Mouse (Mus musculus): ENCODE results near the gene Ss18l2. TPM values are rescaled to one million over a fixed set of nuclear protein-coding genes. Genes with fewer than 3 reads are reported as not detected.

Ss18l2 gene
- total RNA-seq (2018; cell fraction: chromatin; rRNA removed), result 10 to 100 TPM in 15 of 26 experiments, 1 to 10 TPM in 11; 1.4 to 30.9 (median 12.0) TPM
- 10 to 100 TPM; 10.6 to 30.8 (median 20.6) TPM for total RNA-seq (2018; cell fraction: cytosol; rRNA removed)
- total RNA-seq (2018; cell fraction: nucleus; rRNA removed), result 10 to 100 TPM in 19 of 26 experiments, 1 to 10 TPM in 7; 4.3 to 40.2 (median 16.6) TPM
- polyA plus RNA-seq (2018), result 11.3 to 32.4 TPM (median 28.0 TPM) in 3 replicates

- peaks cover 21% of the 10 kb centered on the region for H3K79me2 ChIP-seq (ENCODE audit: inconsistent target)
These were observed at the start of gene Ss18l2 for GRCm38 (mm10) chr9:121709898-121710583. Ss18l2 (plus strand) TSS chr9:121710329.

GRCm38 (mm10) chr9:121663467-121663866, 46.7 kb upstream of the Ss18l2 start:
- H3K36me3 ChIP-seq (ENCODE audit: inconsistent target), result no peaks in the 10 kb centered on the region
- no peak overlapping the region for H3K4me3 ChIP-seq (ENCODE audit: inconsistent target)
- no peaks in the 10 kb centered on the region for H3K79me2 ChIP-seq (ENCODE audit: inconsistent target)
- 93% methylated on average over 5 of the region's 6 CpGs for WGBS (ENCODE audit: missing documents)
- no peak overlapping the region for H3K27ac ChIP-seq

More at GRCm38 (mm10) chr9:121709898-121710583, at the start of gene Ss18l2:
- 5% methylated on average over 36 of the region's 37 CpGs for WGBS (ENCODE audit: missing documents)
- Histone ChIP-seq H3K36me3 (ENCODE audit: inconsistent target) (peaks cover 4% of the 10 kb centered on the region; the same call in 1 of the 2 replicates), H3K27ac (peak within 1 kb of the TSS; percentile 75), H3K4me3 (ENCODE audit: inconsistent target) (peak within 1 kb of the TSS; percentile 88)

- Histone ChIP-seq H3K4me3 (ENCODE audit: inconsistent target) (no peak overlapping the region), H3K79me2 (ENCODE audit: inconsistent target) (no peaks in the 10 kb centered on the region), H3K27ac (no peak overlapping the region), H3K36me3 (ENCODE audit: inconsistent target) (no peaks in the 10 kb centered on the region)
- 88% methylated on average over 4 of the region's 5 CpGs for WGBS (ENCODE audit: missing documents)
These were observed 46.0 kb upstream of the Ss18l2 start for GRCm38 (mm10) chr9:121664104-121664503.

- no peaks in the 10 kb centered on the region for H3K36me3 ChIP-seq (ENCODE audit: inconsistent target)
- H3K4me3 ChIP-seq (ENCODE audit: inconsistent target), result no peak overlapping the region
- H3K27ac ChIP-seq, result no peak overlapping the region
- H3K79me2 ChIP-seq (ENCODE audit: inconsistent target), result no peaks in the 10 kb centered on the region
- WGBS (ENCODE audit: missing documents), result 92% methylated on average over 16 of the region's 16 CpGs
These were observed 43.0 kb upstream of the Ss18l2 start for GRCm38 (mm10) chr9:121666957-121667630.

- 41% methylated on average over 11 of the region's 11 CpGs for WGBS (ENCODE audit: missing documents)
- Histone ChIP-seq H3K36me3 (ENCODE audit: inconsistent target) (no peaks in the 10 kb centered on the region), H3K79me2 (ENCODE audit: inconsistent target) (no peaks in the 10 kb centered on the region), H3K4me3 (ENCODE audit: inconsistent target) (no peak overlapping the region), H3K27ac (no peak overlapping the region)
These were observed 42.3 kb upstream of the Ss18l2 start for GRCm38 (mm10) chr9:121667822-121668221.

GRCm38 (mm10) chr9:121669348-121669791, 40.8 kb upstream of the Ss18l2 start:
- WGBS (ENCODE audit: missing documents), result 3% methylated on average over 28 of the region's 28 CpGs
- H3K36me3 ChIP-seq (ENCODE audit: inconsistent target), result no peaks in the 10 kb centered on the region
- H3K79me2 ChIP-seq (ENCODE audit: inconsistent target), result no peaks in the 10 kb centered on the region
- H3K4me3 ChIP-seq (ENCODE audit: inconsistent target), result no peak overlapping the region
- no peak overlapping the region for H3K27ac ChIP-seq

- WGBS (ENCODE audit: missing documents), result 48% methylated on average over 7 of the region's 7 CpGs
- Histone ChIP-seq H3K27ac (no peak overlapping the region), H3K4me3 (ENCODE audit: inconsistent target) (no peak overlapping the region), H3K79me2 (ENCODE audit: inconsistent target) (peaks cover 12% of the 10 kb centered on the region; the same call in 1 of the 2 replicates), H3K36me3 (ENCODE audit: inconsistent target) (no peaks in the 10 kb centered on the region)
These were observed 38.8 kb upstream of the Ss18l2 start for GRCm38 (mm10) chr9:121671300-121671699.

GRCm38 (mm10) chr9:121672311-121672710, 37.8 kb upstream of the Ss18l2 start:
- WGBS (ENCODE audit: missing documents), result 62% methylated on average over 5 of the region's 5 CpGs
- H3K79me2 ChIP-seq (ENCODE audit: inconsistent target), result peaks cover 19% of the 10 kb centered on the region; the same call in 1 of the 2 replicates
- no peak overlapping the region for H3K4me3 ChIP-seq (ENCODE audit: inconsistent target)
- no peaks in the 10 kb centered on the region for H3K36me3 ChIP-seq (ENCODE audit: inconsistent target)
- no peak overlapping the region for H3K27ac ChIP-seq

GRCm38 (mm10) chr9:121673716-121674115, 36.4 kb upstream of the Ss18l2 start:
- peaks cover 31% of the 10 kb centered on the region; the same call in 1 of the 2 replicates for H3K79me2 ChIP-seq (ENCODE audit: inconsistent target)
- no peaks in the 10 kb centered on the region for H3K36me3 ChIP-seq (ENCODE audit: inconsistent target)
- 91% methylated on average over 5 of the region's 5 CpGs for WGBS (ENCODE audit: missing documents)
- H3K4me3 ChIP-seq (ENCODE audit: inconsistent target), result no peak overlapping the region
- peak overlapping the region; percentile 90 for H3K27ac ChIP-seq

- Histone ChIP-seq H3K27ac (peak overlapping the region; percentile 90), H3K79me2 (ENCODE audit: inconsistent target) (peaks cover 31% of the 10 kb centered on the region; the same call in 1 of the 2 replicates), H3K4me3 (ENCODE audit: inconsistent target) (peak overlapping the region; percentile 31), H3K36me3 (ENCODE audit: inconsistent target) (no peaks in the 10 kb centered on the region)
- WGBS (ENCODE audit: missing documents), result 41% methylated on average over 9 of the region's 9 CpGs
These were observed 35.1 kb upstream of the Ss18l2 start for GRCm38 (mm10) chr9:121675011-121675410.

GRCm38 (mm10) chr9:121675556-121675955, 34.6 kb upstream of the Ss18l2 start:
- WGBS (ENCODE audit: missing documents), result 63% methylated on average over 2 of the region's 2 CpGs
- H3K4me3 ChIP-seq (ENCODE audit: inconsistent target), result peak overlapping the region; percentile 31
- H3K36me3 ChIP-seq (ENCODE audit: inconsistent target), result no peaks in the 10 kb centered on the region
- peak overlapping the region; percentile 90 for H3K27ac ChIP-seq
- peaks cover 31% of the 10 kb centered on the region; the same call in 1 of the 2 replicates for H3K79me2 ChIP-seq (ENCODE audit: inconsistent target)

- peaks cover 31% of the 10 kb centered on the region; the same call in 1 of the 2 replicates for H3K79me2 ChIP-seq (ENCODE audit: inconsistent target)
- 4% methylated on average over 4 of the region's 4 CpGs for WGBS (ENCODE audit: missing documents)
- H3K36me3 ChIP-seq (ENCODE audit: inconsistent target), result no peaks in the 10 kb centered on the region
- no peak overlapping the region for H3K4me3 ChIP-seq (ENCODE audit: inconsistent target)
- H3K27ac ChIP-seq, result peak overlapping the region; percentile 90
These were observed 33.1 kb upstream of the Ss18l2 start for GRCm38 (mm10) chr9:121677069-121677468.

GRCm38 (mm10) chr9:121677476-121677875, 32.7 kb upstream of the Ss18l2 start:
- Histone ChIP-seq H3K36me3 (ENCODE audit: inconsistent target) (no peaks in the 10 kb centered on the region), H3K4me3 (ENCODE audit: inconsistent target) (no peak overlapping the region), H3K27ac (peak overlapping the region; percentile 90), H3K79me2 (ENCODE audit: inconsistent target) (peaks cover 31% of the 10 kb centered on the region; the same call in 1 of the 2 replicates)
- 51% methylated on average over 8 of the region's 8 CpGs for WGBS (ENCODE audit: missing documents)

- 47% methylated on average over 6 of the region's 6 CpGs for WGBS (ENCODE audit: missing documents)
- Histone ChIP-seq H3K36me3 (ENCODE audit: inconsistent target) (peaks cover 10% of the 10 kb centered on the region; the same call in 1 of the 2 replicates), H3K27ac (no peak overlapping the region), H3K79me2 (ENCODE audit: inconsistent target) (peaks cover 31% of the 10 kb centered on the region; the same call in 1 of the 2 replicates), H3K4me3 (ENCODE audit: inconsistent target) (no peak overlapping the region)
These were observed 30.6 kb upstream of the Ss18l2 start for GRCm38 (mm10) chr9:121679549-121679948.
